Mouse (Mus musculus) activated CD4-positive, CD25-positive, alpha-beta regulatory T cell, adult 4 months (primary cell): ENCODE measurements around the gene Fyn. TPM values are rescaled to one million over a fixed set of nuclear protein-coding genes. Genes with fewer than 3 reads are reported as not detected.
A peak's percentile ranks its signal among the peaks of the same experiment; 100 is the strongest.

ENCODE experiments used
- ATAC-seq: one replicate; pipeline ENCODE4 v1.8.0; 2017
- polyA plus RNA-seq, 2 experiments: library from polyadenylated mRNA; unstranded; fragments of 100-300 nt; shearing (Covaris generic); gene quantifications; one replicate each; pipeline ENCODE4 v1.2.1; 2017

The Fyn gene
- polyA plus RNA-seq, 2 experiments from 2014 or later, result 78.3 to 103 TPM

DNA sequence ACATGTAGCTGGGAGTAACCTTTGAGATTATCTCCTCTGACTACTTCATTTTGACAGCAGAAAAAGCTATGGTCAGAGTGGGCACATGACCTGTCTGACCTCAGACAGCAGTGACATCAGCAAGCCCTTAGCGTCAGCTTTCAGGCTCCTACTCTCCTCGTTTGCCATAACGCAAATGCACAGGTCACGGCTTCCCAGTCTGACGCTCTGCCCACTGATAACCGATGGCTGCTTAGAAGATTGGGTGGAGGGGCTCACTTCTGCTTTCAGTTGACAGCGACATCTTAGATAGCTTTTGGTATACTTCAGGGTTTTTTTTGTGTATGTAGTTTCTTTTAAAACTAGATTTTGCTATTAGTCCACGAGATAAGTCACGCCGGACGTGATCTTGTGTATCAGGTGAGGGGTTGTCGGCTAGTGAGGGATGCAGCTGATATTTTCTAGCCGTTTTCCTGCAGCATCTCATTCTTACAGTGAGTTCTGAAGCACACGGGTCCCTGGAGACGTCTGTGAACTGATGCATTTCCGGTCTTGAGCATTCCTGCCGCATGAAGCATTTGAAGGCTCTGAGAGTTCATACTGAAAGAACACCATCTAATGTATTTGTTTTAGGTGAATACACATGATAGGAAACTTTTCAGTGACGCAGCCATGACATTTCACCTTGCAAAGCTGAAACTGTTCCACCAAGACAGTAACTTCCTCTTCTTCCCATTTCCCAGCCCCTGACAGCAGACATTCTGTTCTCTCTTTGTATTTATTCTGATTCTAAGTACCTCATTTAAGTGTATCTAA is 44.4 kb downstream of the Fyn start:
- ATAC-seq, result peak; percentile 43

DNA sequence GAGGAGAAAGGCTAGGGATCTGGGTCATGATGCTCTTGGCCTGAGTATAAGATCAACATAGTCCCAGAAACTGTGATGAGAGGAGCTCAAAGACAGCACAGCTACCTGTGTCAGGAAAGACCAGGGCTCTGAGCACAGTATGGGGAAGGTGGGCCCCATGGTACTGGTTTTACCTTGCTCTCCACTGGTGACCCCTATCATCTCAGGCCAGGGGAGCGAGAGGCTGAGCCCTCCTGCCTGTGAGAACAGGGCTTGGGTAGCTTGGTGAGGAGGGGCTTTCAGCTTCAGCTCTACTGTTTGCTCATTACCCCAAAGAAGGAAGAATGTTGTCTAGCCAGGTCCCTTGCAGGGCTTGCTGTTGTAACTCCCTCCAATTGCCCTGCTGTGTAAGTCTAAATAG is 45.4 kb downstream of the Fyn start:
- ATAC-seq, result no peak

DNA sequence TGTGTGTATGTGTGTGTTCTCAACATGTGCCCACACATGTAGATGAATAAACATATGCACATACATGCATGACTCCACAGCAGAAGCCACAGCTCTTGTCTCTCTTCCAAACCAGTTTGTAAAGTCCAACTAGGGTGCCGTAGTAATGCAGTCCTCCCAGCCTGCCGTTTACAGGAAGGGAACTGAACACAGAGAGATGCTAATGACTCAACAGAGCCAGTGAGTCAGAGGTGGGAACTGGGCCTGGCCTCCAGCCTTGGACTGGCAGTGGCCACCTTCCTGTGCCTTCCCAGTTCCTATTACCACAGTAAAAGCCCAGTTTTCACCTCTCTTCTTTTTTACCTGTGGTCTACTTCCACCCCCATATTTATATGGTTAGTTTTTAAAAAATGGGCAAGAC is 46.9 kb downstream of the Fyn start:
- peak; percentile 37 for ATAC-seq

DNA sequence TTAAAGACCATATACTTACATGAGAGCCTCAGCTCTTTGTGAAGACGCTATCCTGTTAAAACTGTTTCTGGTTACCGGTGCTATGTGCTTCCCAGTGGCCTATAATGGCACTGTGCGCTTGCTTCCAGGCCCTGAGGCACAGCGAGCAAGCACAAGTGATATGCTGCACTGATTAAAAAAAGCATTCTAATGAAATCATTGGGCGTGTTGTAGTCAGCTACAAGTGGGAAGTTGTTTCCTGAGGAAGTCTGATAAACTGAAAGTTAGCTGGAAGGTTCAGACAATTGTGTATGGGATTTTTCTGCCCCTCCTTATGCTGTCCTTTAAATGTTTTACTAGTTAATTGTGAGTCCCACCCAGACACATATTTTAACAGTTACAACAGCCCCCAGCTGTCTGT is 49.0 kb downstream of the Fyn start:
- ATAC-seq, result no peak

DNA sequence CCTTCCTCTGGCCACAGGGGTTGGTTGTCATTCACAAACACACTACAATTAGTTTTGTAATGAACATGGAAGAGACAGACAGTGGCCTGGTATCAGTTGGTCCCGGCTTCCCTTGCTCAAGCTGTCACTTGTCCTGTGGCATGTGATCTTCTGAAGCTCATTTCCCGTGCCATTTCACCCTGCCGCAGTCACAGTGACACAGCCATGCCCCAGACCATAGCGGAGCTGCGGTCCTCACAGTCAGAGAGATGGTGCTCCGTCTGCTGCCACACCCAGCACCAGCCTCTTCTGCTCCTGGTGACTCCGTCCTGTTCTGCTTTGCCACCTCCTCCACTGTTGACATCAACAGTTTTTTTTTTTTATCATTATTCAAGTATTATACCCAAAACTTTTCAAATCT is 49.7 kb downstream of the Fyn start:
- ATAC-seq, result peak; percentile 30

DNA sequence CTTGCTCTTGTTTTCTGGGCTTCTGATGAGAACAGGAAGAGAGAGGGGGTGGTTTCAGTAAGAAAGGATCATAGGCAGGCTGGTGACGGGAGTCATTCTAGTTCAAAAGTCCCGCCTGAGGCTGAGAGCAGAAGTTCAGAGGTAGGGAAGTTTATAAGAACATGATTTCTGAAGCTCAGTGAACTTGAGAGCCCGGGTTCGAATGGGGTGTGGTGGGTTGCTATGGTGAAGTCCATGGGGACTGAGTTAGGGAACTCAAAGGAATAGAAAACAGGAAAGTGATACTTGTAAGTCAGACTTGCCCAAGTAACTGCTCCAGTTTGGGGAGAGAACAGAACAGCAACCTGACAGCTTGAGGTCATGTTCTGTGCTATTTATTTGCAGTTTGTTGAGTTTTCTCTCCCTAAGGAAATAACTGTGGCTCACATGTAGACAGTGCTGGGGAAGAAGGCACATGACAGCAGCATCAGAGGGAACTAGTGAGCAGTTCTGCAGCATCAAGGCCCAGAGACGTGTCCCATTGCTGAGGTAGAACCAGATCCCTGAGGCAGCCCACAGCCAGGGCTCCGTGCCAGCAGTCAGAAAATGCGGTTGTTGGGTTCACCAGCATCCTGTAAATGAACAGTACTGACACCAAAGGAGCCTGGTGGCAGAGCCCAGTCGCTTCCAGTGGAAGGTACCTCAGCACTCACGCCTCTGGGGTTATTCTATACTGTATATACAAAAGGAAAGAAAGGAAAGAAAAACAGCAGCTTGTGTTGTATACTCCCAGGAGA is 52.4 kb downstream of the Fyn start:
- peak; percentile 62 for ATAC-seq

DNA sequence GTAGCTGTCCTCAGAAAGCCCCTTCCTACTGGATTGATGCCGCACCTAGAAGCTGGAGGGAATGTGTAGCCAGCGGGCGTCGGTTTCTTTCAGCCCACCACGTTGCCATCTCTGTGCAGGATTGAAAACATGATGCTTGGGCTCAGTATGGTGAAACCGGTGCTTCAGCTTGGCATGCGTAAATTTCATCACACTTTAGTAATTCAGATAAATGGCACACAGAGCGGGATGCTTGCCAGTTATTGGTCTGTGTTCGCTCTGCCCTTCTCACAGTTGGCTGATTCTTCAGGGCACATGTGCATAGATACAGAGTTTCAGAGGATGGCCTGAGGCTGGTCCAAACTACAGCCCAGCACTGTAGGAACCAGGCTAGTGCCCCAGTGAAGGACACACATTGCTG is 53.1 kb downstream of the Fyn start:
- ATAC-seq, result no peak

DNA sequence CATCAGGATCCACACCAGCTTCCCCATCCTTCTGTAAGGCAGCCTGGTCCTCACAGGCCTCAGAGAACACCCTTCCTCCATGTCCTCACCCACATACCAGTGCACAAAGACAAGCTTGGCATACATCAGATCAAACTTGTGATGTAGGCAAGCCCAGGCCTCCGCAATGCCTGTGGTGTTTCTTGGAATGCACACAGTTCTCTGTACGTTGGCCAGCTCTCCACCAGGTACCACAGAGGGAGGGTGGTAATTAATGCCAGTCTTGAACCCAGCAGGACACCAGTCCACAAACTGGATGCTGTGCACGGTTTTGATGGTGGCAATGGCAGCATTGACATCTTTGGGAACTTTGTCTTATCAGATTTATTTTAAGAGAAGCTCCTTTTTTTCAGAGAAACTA is 56.0 kb downstream of the Fyn start:
- no peak for ATAC-seq

DNA sequence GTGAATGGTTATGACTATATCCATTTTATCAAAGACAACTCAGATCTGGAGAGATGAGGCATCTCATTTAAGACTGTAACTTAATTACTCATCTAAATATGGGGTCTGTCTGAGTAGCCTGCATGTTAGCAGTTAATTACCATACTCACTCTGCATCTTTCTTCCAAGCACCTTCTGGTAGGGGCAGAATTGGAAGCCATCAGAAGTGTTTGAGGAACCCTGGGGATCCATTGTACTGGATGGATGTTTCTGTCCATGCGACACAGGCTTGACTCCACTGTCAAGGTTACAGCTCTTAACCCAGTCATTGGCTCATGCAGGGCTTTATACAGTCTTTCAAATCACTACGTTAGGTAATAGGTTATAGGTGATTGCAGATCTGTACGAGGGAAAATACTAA is 57.4 kb downstream of the Fyn start:
- no peak for ATAC-seq

DNA sequence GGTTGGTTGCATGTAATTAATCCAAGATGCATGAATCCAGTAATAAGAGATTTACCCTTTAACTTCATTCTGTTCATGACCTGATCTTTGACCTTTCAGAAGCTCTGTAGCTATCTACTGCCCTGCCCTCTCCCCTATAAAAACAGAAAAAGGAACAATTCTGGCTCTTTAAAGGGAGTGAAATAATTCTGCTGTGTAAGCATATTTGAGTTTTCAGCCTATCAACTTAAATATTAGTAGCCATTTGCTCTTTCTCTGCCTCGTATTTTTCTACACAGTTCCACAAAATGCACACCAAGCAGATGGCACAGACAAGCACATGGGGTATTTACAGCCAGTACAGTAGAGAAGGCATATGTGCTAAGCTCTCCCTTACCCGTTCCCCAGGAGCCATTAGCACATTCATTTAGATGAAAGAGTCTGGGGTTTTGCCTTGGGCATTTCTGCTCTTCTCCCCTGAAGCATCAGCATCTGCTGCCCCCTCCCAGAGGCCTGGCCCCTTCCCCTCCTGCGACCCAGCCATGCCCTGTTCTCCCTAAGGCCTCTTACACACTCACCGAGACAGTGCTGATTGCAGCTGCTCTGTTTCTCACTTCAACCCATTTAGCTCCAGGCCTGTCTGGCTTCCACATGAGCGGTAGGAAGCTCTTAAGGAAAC is 58.3 kb downstream of the Fyn start:
- no peak for ATAC-seq

DNA sequence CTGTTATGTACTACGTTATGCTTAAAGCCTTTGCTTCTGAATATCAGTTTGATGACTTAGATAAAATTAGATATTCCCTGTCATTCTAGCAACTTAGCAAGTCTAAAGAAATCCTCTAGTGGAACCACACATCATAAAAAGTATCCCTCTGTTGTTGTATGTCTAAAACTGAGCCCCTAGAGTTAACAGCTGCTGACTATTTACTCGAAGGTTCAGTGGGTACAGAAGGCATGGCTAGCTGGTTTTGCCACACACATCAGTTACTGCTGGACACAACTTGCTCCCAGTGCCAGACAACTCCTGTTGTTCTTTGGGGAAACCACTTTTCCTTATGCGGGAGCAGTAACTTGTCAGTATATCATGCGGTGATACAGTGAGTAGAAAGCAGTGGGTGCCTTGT is 61.0 kb downstream of the Fyn start:
- no peak for ATAC-seq

DNA sequence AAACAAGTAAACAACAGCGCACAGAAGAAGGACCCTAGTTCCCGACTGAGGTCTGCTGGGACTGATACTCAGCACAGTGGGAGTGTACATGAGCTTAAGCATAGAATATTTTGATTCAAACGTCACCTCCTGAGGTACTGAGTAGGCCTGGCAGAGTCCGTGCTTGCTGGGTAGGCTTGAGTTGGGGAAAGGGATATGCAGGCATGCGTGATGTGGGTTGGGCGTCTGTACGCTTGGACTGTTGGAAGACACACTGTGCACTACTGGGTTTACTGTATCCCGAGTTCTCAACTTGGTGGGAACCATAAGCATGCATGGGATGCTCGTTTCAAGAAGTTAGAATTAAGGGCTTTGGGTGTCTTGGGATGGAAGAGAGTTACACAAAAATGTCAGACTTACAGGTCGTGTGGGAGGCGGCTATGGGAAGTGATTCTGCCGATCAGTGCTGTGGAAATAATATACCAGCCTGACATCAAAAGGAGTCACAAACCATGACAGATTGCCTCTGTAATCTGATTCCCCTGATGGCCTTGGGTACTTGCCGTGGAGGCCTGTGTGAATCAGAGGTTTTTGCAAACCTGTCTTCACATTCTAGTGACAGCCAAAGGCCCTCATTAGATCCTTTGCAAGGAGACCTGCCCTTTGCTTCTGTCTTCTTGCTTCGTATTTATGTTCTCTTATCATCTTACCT is 61.6 kb downstream of the Fyn start:
- peak; percentile 19 for ATAC-seq

DNA sequence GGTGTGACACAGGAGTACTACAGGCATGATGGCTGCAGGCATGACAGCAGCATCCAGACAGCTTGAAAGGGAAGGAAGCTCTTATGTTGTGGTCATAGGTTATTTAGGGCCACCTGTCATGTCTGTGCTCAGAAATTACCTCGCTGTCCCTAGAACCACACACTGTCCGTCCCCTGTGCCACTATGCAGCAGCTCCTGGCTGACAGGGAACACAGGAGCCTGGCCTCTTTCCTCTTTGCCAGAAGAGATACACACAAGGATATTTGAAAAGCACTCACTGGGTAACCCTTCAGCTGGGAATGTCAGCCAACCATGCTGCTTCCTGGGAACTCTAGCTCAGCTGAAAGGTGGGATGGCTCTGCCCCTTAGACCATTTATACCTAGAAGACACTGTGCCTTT is 62.6 kb downstream of the Fyn start:
- ATAC-seq, result no peak

DNA sequence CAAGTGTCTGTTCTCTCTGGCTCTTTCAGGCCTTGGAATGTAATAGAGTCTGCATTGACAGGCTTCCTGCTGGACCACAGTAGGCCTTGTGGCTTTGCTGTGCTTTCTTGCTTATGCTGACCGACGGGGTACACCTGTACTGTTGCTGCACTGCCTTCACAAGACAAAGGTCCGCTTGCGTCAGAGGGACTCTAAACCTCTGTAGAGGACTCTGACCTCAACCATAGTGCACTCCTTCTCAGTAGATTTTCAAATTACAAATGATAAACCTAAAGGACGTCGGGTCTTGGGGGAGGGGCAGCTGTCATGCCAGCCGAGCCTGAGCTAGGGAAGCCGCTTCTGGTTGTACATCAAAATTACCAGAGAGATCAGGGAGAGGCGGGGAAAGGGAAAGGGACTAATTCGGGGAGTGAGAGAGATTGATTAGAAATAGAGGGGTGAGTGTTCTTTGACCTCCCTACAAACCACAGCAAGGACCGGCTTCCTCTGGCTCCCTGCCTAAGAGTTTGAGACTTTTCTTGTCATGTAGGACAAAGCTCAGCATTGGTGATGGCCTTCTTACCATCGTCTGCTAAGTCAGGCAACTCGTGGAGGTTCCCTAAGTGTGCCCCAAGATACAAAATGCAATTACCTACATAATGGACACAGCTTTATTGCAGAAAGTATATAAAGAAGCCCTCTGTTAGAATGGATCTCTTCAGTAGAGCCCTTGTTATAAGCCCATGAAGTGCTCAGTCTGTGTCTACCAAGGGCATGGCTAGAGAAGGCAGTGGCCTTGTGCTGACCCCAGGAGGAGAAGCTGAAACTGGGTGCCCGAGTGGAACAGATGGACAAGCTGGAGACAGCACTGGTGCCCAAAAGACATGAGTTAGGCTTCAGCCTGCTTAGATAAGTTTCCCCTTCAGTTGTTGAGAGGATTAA is 64.3 kb downstream of the Fyn start:
- no peak for ATAC-seq

DNA sequence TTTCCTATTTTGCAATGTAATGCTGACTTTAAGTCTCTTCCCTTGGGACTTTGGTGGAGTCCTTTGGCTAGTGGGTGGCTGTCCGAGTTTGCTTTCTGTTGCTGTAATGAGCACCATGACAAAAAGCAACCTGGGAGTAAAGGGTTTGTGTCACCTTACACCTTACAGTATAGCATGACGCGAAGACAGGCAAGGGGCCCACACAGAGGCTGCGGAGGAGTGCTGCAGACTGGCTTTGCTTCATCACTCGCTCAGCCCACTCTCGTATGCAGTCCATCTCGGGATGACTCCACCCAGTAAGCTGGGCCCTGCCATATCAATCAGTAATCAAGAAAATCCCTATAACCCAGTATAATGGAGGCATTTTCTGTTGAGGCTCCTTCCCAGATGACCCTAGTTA is 65.2 kb downstream of the Fyn start:
- ATAC-seq, result no peak

DNA sequence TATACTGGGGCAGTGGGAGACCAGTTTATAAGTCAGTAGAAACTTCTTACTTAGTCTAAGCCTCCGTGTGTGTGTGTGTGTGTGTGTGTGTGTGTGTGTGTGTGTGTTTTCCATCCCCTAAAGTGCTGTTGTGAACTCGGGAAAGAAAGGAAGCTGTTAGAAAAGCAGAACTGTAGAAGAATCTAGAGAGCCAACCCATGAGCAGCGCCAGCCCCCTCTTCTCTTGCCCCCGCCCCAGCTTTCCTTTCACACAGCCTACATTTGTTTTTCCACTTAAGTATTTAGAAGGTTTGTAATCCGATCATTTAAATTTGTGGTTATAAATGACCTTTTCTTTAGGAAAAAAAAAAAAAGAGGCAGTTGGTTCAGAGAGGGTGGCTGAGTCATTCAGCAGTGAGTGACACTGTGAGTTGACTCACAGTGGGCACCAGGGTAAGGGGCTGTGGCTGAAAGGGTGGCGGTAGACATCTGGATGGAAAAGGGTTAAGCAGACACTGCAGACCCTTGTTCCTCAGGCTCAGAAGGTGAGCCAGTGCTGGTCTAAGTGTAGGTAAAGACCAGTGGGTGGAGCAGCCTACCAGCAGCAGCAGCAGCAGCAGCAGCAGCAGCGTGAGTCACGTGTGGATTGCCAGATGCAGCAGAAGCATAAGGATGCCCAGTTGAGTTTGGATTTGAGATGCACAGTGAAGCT is 66.2 kb downstream of the Fyn start:
- ATAC-seq, result peak; percentile 53

DNA sequence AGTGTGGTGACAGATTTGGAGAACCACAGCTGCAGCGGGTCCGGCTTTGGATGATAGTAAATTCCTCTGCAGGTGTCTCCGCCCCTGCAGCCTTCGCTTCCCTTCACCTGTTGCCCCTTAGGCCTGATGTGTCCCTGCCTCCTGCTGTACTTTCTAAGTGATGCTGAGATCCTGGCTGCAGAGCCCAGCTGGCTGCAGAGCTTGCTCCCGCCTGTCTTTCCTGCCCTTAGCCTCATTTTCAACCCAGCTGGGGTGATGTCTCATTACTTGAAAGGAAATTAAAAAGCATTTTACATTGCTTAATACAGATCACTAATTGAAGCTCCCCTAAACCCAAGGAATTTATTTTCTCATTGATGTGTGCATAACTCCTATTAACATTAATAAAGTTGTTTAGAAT is 70.2 kb downstream of the Fyn start:
- no peak for ATAC-seq

DNA sequence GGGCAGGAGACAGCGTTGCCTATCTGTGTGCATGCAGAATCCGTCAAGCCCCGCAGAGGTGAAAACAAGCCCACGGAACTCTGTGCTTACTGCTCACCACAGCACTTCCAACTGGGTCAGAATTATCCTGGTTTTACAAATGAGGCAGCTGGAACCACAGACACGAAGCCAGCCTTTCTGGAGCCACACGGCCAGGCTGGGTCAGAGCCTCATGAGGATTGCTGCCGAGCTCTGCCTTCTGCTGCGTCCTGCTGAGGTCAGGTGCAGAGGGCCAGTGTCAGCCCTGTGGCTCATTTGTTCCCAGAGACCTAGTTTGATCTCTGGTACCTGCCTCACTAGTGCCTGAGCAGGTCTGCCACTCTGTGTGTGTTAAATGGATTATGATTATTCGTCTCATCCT is 71.9 kb downstream of the Fyn start:
- no peak for ATAC-seq

DNA sequence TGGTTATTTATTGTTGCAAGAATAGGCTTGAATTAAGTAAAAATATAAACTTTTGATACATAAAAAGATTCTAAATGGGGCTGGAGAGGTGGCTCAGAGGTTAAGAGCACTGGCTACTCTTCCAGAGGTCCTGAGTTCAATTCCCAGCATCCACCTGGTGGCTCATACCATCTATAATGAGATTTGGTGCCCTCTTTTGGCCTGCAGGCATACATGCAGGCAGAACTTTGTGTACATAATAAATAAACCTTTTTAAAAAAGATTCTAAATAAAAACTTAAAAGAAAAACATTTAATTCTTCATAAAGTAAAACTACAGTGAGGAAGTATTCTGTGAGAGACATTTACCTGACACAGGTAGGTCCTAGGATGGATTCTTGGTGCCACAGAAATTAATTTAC is 73.0 kb downstream of the Fyn start:
- no peak for ATAC-seq

DNA sequence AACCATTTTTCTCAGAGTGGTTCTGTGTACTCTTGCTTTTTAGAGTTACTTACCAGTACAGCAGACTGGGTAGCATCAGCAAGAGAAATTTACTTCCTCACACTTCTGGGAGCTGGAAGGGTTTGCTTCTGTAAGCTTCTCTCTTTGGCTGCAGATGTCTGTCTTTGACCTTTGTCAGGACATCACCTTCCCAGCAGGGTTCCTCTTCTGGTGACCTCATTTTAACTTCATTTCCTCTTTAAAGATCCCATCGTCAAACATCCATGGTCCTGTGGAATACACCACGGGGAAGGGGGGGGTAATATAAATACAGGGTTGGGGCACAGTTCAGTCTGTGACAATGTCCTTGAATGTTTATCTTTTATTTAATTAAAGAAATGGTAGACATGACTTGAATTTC is 74.5 kb downstream of the Fyn start:
- no peak for ATAC-seq

DNA sequence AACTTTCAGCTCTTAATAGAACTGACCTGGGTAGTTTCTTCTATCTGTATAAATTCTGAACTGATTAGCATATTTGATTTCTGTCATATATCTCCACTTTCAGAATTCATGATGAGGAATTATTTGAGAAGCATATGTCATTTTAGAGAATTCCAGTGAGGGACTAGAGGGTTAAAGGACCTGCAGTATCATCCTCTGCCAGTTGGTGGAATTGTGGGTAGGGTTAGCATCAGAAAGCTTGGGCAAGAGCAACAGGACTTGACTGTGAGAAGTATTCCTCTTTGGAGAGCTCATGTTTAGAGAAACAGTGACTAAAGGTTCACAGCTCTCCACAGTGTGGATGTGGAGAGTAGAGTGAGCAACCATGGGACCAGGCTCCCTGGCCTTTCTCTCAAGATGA is 75.3 kb downstream of the Fyn start:
- peak; percentile 64 for ATAC-seq
